Mouse (Mus musculus): ENCODE results near the gene Cdc42. TPM values are rescaled to one million over a fixed set of nuclear protein-coding genes. Genes with fewer than 3 reads are reported as not detected.
A peak's percentile ranks its signal among the peaks of the same experiment; 100 is the strongest.

Cdc42 gene
- polyA plus RNA-seq, 1 experiment from 2014 or later: 605 TPM

GRCm38 (mm10) chr4:137366097-137366496, 8.6 kb upstream of the Cdc42 start:
- Histone ChIP-seq H3K27ac (replicated peaks) (no peak overlapping the region), H3K4me1 (peaks cover 25% of the 10 kb centered on the region), H3K27me3 (ENCODE audit: low read depth, poor library complexity, severe bottlenecking) (0 out of 2 replicates have a peak, but pooled peaks cover 4% of the 10 kb centered on the region), H3K4me3 (no peak overlapping the region), H3K36me3 (no peaks in the 10 kb centered on the region), H3K9me3 (replicated peaks) (no peaks in the 10 kb centered on the region)
- WGBS: 92% methylated on average over 4 of the region's 4 CpGs
- no peak for DNase-seq (ENCODE audit: low spot score)

GRCm38 (mm10) chr4:137365356-137366062, 8.0 kb upstream of the Cdc42 start:
- no peaks in the 10 kb centered on the region for H3K36me3 ChIP-seq
- H3K27me3 ChIP-seq (ENCODE audit: low read depth, poor library complexity, severe bottlenecking): 0 out of 2 replicates have a peak, but pooled peaks cover 4% of the 10 kb centered on the region
- H3K9me3 ChIP-seq (replicated peaks): no peaks in the 10 kb centered on the region
- H3K27ac ChIP-seq (replicated peaks): no peak overlapping the region
- DNase-seq (ENCODE audit: low spot score): no peak
- H3K4me3 ChIP-seq: no peak overlapping the region
- WGBS: 89% methylated on average over 19 of the region's 19 CpGs
- peaks cover 23% of the 10 kb centered on the region for H3K4me1 ChIP-seq

GRCm38 (mm10) chr4:137364826-137365225, 7.3 kb upstream of the Cdc42 start:
- Histone ChIP-seq H3K9me3 (replicated peaks) (no peaks in the 10 kb centered on the region), H3K27me3 (ENCODE audit: low read depth, poor library complexity, severe bottlenecking) (0 out of 2 replicates have a peak, but pooled peaks cover 5% of the 10 kb centered on the region), H3K4me3 (no peak overlapping the region), H3K36me3 (no peaks in the 10 kb centered on the region), H3K27ac (replicated peaks) (no peak overlapping the region), H3K4me1 (peaks cover 16% of the 10 kb centered on the region)
- DNase-seq (ENCODE audit: low spot score): no peak
- 90% methylated on average over 6 of the region's 6 CpGs for WGBS

GRCm38 (mm10) chr4:137360996-137361395, 3.5 kb upstream of the Cdc42 start:
- H3K9me3 ChIP-seq (replicated peaks): no peaks in the 10 kb centered on the region
- H3K36me3 ChIP-seq: no peaks in the 10 kb centered on the region
- H3K4me3 ChIP-seq: no peak overlapping the region
- 71% methylated on average over 3 of the region's 3 CpGs for WGBS
- H3K4me1 ChIP-seq: peaks cover 6% of the 10 kb centered on the region
- peaks cover 6% of the 10 kb centered on the region; the same call in 1 of the 2 replicates for H3K27me3 ChIP-seq (ENCODE audit: low read depth, poor library complexity, severe bottlenecking)
- DNase-seq (ENCODE audit: low spot score): no peak
- H3K27ac ChIP-seq (replicated peaks): no peak overlapping the region

- DNase-seq (ENCODE audit: low spot score): no peak
- H3K27ac ChIP-seq (replicated peaks): no peak overlapping the region
- H3K4me3 ChIP-seq: peak overlapping the region; percentile 92; the same call in 1 of the 2 replicates
- WGBS: 68% methylated on average over 14 of the region's 14 CpGs
- peaks cover 6% of the 10 kb centered on the region; the same call in 1 of the 2 replicates for H3K27me3 ChIP-seq (ENCODE audit: low read depth, poor library complexity, severe bottlenecking)
- no peaks in the 10 kb centered on the region for H3K9me3 ChIP-seq (replicated peaks)
- H3K4me1 ChIP-seq: peaks cover 29% of the 10 kb centered on the region
- H3K36me3 ChIP-seq: no peaks in the 10 kb centered on the region
Observed at GRCm38 (mm10) chr4:137358291-137359002, 927 bp upstream of the Cdc42 start.

- DNase-seq (ENCODE audit: low spot score): peak; percentile 75
- Histone ChIP-seq H3K27me3 (ENCODE audit: low read depth, poor library complexity, severe bottlenecking) (peaks cover 6% of the 10 kb centered on the region; the same call in 1 of the 2 replicates), H3K4me3 (peak overlapping the region; percentile 92), H3K4me1 (peaks cover 29% of the 10 kb centered on the region), H3K36me3 (no peaks in the 10 kb centered on the region), H3K27ac (replicated peaks) (peak overlapping the region; percentile 100), H3K9me3 (replicated peaks) (no peaks in the 10 kb centered on the region)
- WGBS: under 1% methylated on average over 63 of the region's 90 CpGs
Observed at GRCm38 (mm10) chr4:137356674-137357510, 628 bp downstream of the Cdc42 start.

GRCm38 (mm10) chr4:137350627-137351026, 6.9 kb downstream of the Cdc42 start:
- Histone ChIP-seq H3K9me3 (replicated peaks) (no peaks in the 10 kb centered on the region), H3K4me3 (no peak overlapping the region), H3K4me1 (peaks cover 19% of the 10 kb centered on the region), H3K27me3 (ENCODE audit: low read depth, poor library complexity, severe bottlenecking) (no peaks in the 10 kb centered on the region), H3K27ac (replicated peaks) (no peak overlapping the region), H3K36me3 (peaks cover 26% of the 10 kb centered on the region)
- no peak for DNase-seq (ENCODE audit: low spot score)

- 95% methylated on average over 1 of the region's 1 CpGs for WGBS
- peaks cover 37% of the 10 kb centered on the region for H3K36me3 ChIP-seq
Observed at GRCm38 (mm10) chr4:137345790-137346189, 11.7 kb downstream of the Cdc42 start.

GRCm38 (mm10) chr4:137345112-137345511, 12.4 kb downstream of the Cdc42 start:
- 91% methylated on average over 2 of the region's 2 CpGs for WGBS
- H3K27me3 ChIP-seq (ENCODE audit: low read depth, poor library complexity, severe bottlenecking): no peaks in the 10 kb centered on the region
- no peak for DNase-seq (ENCODE audit: low spot score)

More at GRCm38 (mm10) chr4:137345790-137346189, 11.7 kb downstream of the Cdc42 start:
- DNase-seq (ENCODE audit: low spot score): no peak
- Histone ChIP-seq H3K27ac (replicated peaks) (no peak overlapping the region), H3K4me3 (no peak overlapping the region), H3K9me3 (replicated peaks) (no peaks in the 10 kb centered on the region), H3K4me1 (no peaks in the 10 kb centered on the region), H3K27me3 (ENCODE audit: low read depth, poor library complexity, severe bottlenecking) (no peaks in the 10 kb centered on the region)

GRCm38 (mm10) chr4:137342816-137343215, 14.7 kb downstream of the Cdc42 start:
- Histone ChIP-seq H3K9me3 (replicated peaks) (no peaks in the 10 kb centered on the region), H3K4me1 (no peaks in the 10 kb centered on the region), H3K4me3 (no peak overlapping the region), H3K27me3 (ENCODE audit: low read depth, poor library complexity, severe bottlenecking) (no peaks in the 10 kb centered on the region), H3K27ac (replicated peaks) (no peak overlapping the region), H3K36me3 (peaks cover 35% of the 10 kb centered on the region)
- 91% methylated on average over 1 of the region's 1 CpGs for WGBS
- no peak for DNase-seq (ENCODE audit: low spot score)

More at GRCm38 (mm10) chr4:137345112-137345511, 12.4 kb downstream of the Cdc42 start:
- H3K4me3 ChIP-seq: no peak overlapping the region
- no peaks in the 10 kb centered on the region for H3K4me1 ChIP-seq
- H3K27ac ChIP-seq (replicated peaks): no peak overlapping the region
- no peaks in the 10 kb centered on the region for H3K9me3 ChIP-seq (replicated peaks)
- H3K36me3 ChIP-seq: peaks cover 35% of the 10 kb centered on the region

GRCm38 (mm10) chr4:137339415-137339814, 18.1 kb downstream of the Cdc42 start:
- WGBS: 83% methylated on average over 1 of the region's 1 CpGs
- H3K4me3 ChIP-seq: no peak overlapping the region

GRCm38 (mm10) chr4:137336468-137336867, 21.1 kb downstream of the Cdc42 start:
- 92% methylated on average over 5 of the region's 5 CpGs for whole genome bisulfite sequencing

More at GRCm38 (mm10) chr4:137339415-137339814, 18.1 kb downstream of the Cdc42 start:
- H3K4me1 ChIP-seq: no peaks in the 10 kb centered on the region
- no peak for DNase-seq (ENCODE audit: low spot score)
- H3K36me3 ChIP-seq: peaks cover 34% of the 10 kb centered on the region
- H3K27me3 ChIP-seq (ENCODE audit: low read depth, poor library complexity, severe bottlenecking): no peaks in the 10 kb centered on the region
- no peaks in the 10 kb centered on the region for H3K9me3 ChIP-seq (replicated peaks)
- no peak overlapping the region for H3K27ac ChIP-seq (replicated peaks)

More at GRCm38 (mm10) chr4:137336468-137336867, 21.1 kb downstream of the Cdc42 start:
- Histone ChIP-seq H3K9me3 (replicated peaks) (no peaks in the 10 kb centered on the region), H3K4me3 (no peak overlapping the region), H3K27ac (replicated peaks) (no peak overlapping the region), H3K27me3 (ENCODE audit: low read depth, poor library complexity, severe bottlenecking) (no peaks in the 10 kb centered on the region), H3K4me1 (no peaks in the 10 kb centered on the region), H3K36me3 (peaks cover 51% of the 10 kb centered on the region)
- DNase-seq (ENCODE audit: low spot score): no peak
